Mouse (Mus musculus): ENCODE measurements around the gene Col6a4. TPM values are rescaled to one million over a fixed set of nuclear protein-coding genes. Genes with fewer than 3 reads are reported as not detected.

The Col6a4 gene
- total and polyA plus RNA-seq, 2 experiments: not detected

GRCm38 (mm10) chr9:106081528-106081927 lies 15.1 kb downstream of the Col6a4 start:
- Histone ChIP-seq H3K4me1 (ENCODE audit: control insufficient read depth, insufficient read depth, low read length) (no peaks in the 10 kb centered on the region), H3K27me3 (ENCODE audit: control insufficient read depth, insufficient read depth, low read length) (no peaks in the 10 kb centered on the region), H3K9ac (ENCODE audit: low read depth, low read length) (no peak overlapping the region), H3K36me3 (ENCODE audit: control insufficient read depth, insufficient read depth, low read length) (no peaks in the 10 kb centered on the region), H3K4me3 (ENCODE audit: insufficient read depth, low read depth, low read length) (no peak overlapping the region), H3K27ac (replicated peaks; ENCODE audit: insufficient read depth, low read depth, low read length) (no peak overlapping the region), H3K79me2 (ENCODE audit: control insufficient read depth, insufficient read depth, low read length) (no peaks in the 10 kb centered on the region)
- TF ChIP-seq POLR2A (IDR thresholded peaks at IDR 0.05; ENCODE audit: extremely low read depth, insufficient read depth, low read length): no peak
- no peak for TF ChIP-seq CTCF (IDR thresholded peaks at IDR 0.05; ENCODE audit: low read depth, low read length)
- 87% methylated on average over 5 of the region's 5 CpGs for WGBS
- DNase-seq (ENCODE audit: extremely low read depth, low read depth, low spot score): no peak

- 55% methylated on average over 12 of the region's 12 CpGs for WGBS
These were observed 16.1 kb downstream of the Col6a4 start for GRCm38 (mm10) chr9:106080261-106081033.

GRCm38 (mm10) chr9:106077953-106078352 lies 18.6 kb downstream of the Col6a4 start:
- Histone ChIP-seq H3K4me3 (ENCODE audit: insufficient read depth, low read depth, low read length) (no peak overlapping the region), H3K9ac (ENCODE audit: low read depth, low read length) (no peak overlapping the region), H3K27ac (replicated peaks; ENCODE audit: insufficient read depth, low read depth, low read length) (no peak overlapping the region), H3K79me2 (ENCODE audit: control insufficient read depth, insufficient read depth, low read length) (no peaks in the 10 kb centered on the region), H3K36me3 (ENCODE audit: control insufficient read depth, insufficient read depth, low read length) (no peaks in the 10 kb centered on the region), H3K27me3 (ENCODE audit: control insufficient read depth, insufficient read depth, low read length) (no peaks in the 10 kb centered on the region), H3K4me1 (ENCODE audit: control insufficient read depth, insufficient read depth, low read length) (no peaks in the 10 kb centered on the region)
- no peak for DNase-seq (ENCODE audit: extremely low read depth, low read depth, low spot score)
- WGBS: 73% methylated on average over 3 of the region's 3 CpGs
- TF ChIP-seq POLR2A (IDR thresholded peaks at IDR 0.05; ENCODE audit: extremely low read depth, insufficient read depth, low read length) (no peak), CTCF (IDR thresholded peaks at IDR 0.05; ENCODE audit: low read depth, low read length) (no peak)

More at GRCm38 (mm10) chr9:106080261-106081033, 16.1 kb downstream of the Col6a4 start:
- DNase-seq (ENCODE audit: extremely low read depth, low read depth, low spot score): peak; percentile 17
- Histone ChIP-seq H3K9ac (ENCODE audit: low read depth, low read length) (no peak overlapping the region), H3K4me3 (ENCODE audit: insufficient read depth, low read depth, low read length) (no peak overlapping the region), H3K4me1 (ENCODE audit: control insufficient read depth, insufficient read depth, low read length) (no peaks in the 10 kb centered on the region), H3K27me3 (ENCODE audit: control insufficient read depth, insufficient read depth, low read length) (no peaks in the 10 kb centered on the region), H3K36me3 (ENCODE audit: control insufficient read depth, insufficient read depth, low read length) (no peaks in the 10 kb centered on the region), H3K79me2 (ENCODE audit: control insufficient read depth, insufficient read depth, low read length) (no peaks in the 10 kb centered on the region), H3K27ac (replicated peaks; ENCODE audit: insufficient read depth, low read depth, low read length) (no peak overlapping the region)
- TF ChIP-seq POLR2A (IDR thresholded peaks at IDR 0.05; ENCODE audit: extremely low read depth, insufficient read depth, low read length): no peak
- TF ChIP-seq CTCF (IDR thresholded peaks at IDR 0.05; ENCODE audit: low read depth, low read length): peak; percentile 21; the same call in 1 of the 2 replicates

GRCm38 (mm10) chr9:106076234-106076633 lies 20.3 kb downstream of the Col6a4 start:
- no peak overlapping the region for H3K9ac ChIP-seq (ENCODE audit: low read depth, low read length)
- no peaks in the 10 kb centered on the region for H3K4me1 ChIP-seq (ENCODE audit: control insufficient read depth, insufficient read depth, low read length)
- H3K27me3 ChIP-seq (ENCODE audit: control insufficient read depth, insufficient read depth, low read length): no peaks in the 10 kb centered on the region
- no peaks in the 10 kb centered on the region for H3K36me3 ChIP-seq (ENCODE audit: control insufficient read depth, insufficient read depth, low read length)
- H3K27ac ChIP-seq (replicated peaks; ENCODE audit: insufficient read depth, low read depth, low read length): no peak overlapping the region
- no peak for DNase-seq (ENCODE audit: extremely low read depth, low read depth, low spot score)
- 56% methylated on average over 5 of the region's 5 CpGs for whole genome bisulfite sequencing
- no peak for TF ChIP-seq POLR2A (IDR thresholded peaks at IDR 0.05; ENCODE audit: extremely low read depth, insufficient read depth, low read length)
- H3K4me3 ChIP-seq (ENCODE audit: insufficient read depth, low read depth, low read length): no peak overlapping the region
- H3K79me2 ChIP-seq (ENCODE audit: control insufficient read depth, insufficient read depth, low read length): no peaks in the 10 kb centered on the region

GRCm38 (mm10) chr9:106073956-106074355 lies 22.6 kb downstream of the Col6a4 start:
- H3K9ac ChIP-seq (ENCODE audit: low read depth, low read length): no peak overlapping the region
- no peaks in the 10 kb centered on the region for H3K79me2 ChIP-seq (ENCODE audit: control insufficient read depth, insufficient read depth, low read length)
- peaks cover 2% of the 10 kb centered on the region; the same call in 1 of the 2 replicates for H3K27me3 ChIP-seq (ENCODE audit: control insufficient read depth, insufficient read depth, low read length)
- no peaks in the 10 kb centered on the region for H3K4me1 ChIP-seq (ENCODE audit: control insufficient read depth, insufficient read depth, low read length)
- no peak for DNase-seq (ENCODE audit: extremely low read depth, low read depth, low spot score)
- no peaks in the 10 kb centered on the region for H3K36me3 ChIP-seq (ENCODE audit: control insufficient read depth, insufficient read depth, low read length)
- no peak overlapping the region for H3K27ac ChIP-seq (replicated peaks; ENCODE audit: insufficient read depth, low read depth, low read length)
- H3K4me3 ChIP-seq (ENCODE audit: insufficient read depth, low read depth, low read length): no peak overlapping the region
- WGBS: 73% methylated on average over 4 of the region's 4 CpGs
- TF ChIP-seq POLR2A (IDR thresholded peaks at IDR 0.05; ENCODE audit: extremely low read depth, insufficient read depth, low read length) (no peak), CTCF (IDR thresholded peaks at IDR 0.05; ENCODE audit: low read depth, low read length) (no peak)

- Histone ChIP-seq H3K36me3 (ENCODE audit: control insufficient read depth, insufficient read depth, low read length) (no peaks in the 10 kb centered on the region), H3K27me3 (ENCODE audit: control insufficient read depth, insufficient read depth, low read length) (peaks cover 2% of the 10 kb centered on the region; the same call in 1 of the 2 replicates), H3K27ac (replicated peaks; ENCODE audit: insufficient read depth, low read depth, low read length) (no peak overlapping the region), H3K4me3 (ENCODE audit: insufficient read depth, low read depth, low read length) (no peak overlapping the region), H3K9ac (ENCODE audit: low read depth, low read length) (no peak overlapping the region), H3K4me1 (ENCODE audit: control insufficient read depth, insufficient read depth, low read length) (no peaks in the 10 kb centered on the region), H3K79me2 (ENCODE audit: control insufficient read depth, insufficient read depth, low read length) (no peaks in the 10 kb centered on the region)
- WGBS: 66% methylated on average over 6 of the region's 6 CpGs
- TF ChIP-seq CTCF (IDR thresholded peaks at IDR 0.05; ENCODE audit: low read depth, low read length) (no peak), POLR2A (IDR thresholded peaks at IDR 0.05; ENCODE audit: extremely low read depth, insufficient read depth, low read length) (no peak)
- DNase-seq (ENCODE audit: extremely low read depth, low read depth, low spot score): no peak
These were observed 24.9 kb downstream of the Col6a4 start for GRCm38 (mm10) chr9:106071651-106072050.

Measured in liver, adult 2 months (tissue).